Mouse (Mus musculus) limb, embryonic 15.5 days (tissue): Measurements from ENCODE around the gene Paics. TPM values are rescaled to one million over a fixed set of nuclear protein-coding genes. Genes with fewer than 3 reads are reported as not detected.

Experiments
- ATAC-seq: fragments of 200-750 bp; cut with Nextera tagmentation; 2 replicates; pipeline ENCODE4 v1.8.0; 2017; ENCODE audit warnings: low read depth, moderate TSS enrichment; ENCODE audit not compliant: insufficient number of reproducible peaks, low FRiP score, low TSS enrichment
- H3K27ac ChIP-seq: fragments of 300-500 bp; sonication (generic); 2 replicates; pipeline ENCODE4 v1.5.1; 2015; ENCODE audit warnings: moderate library complexity, mild to moderate bottlenecking, inconsistent platforms
- H3K27me3 ChIP-seq: fragments of 300-500 bp; sonication (generic); 2 replicates; pipeline ENCODE4 v1.6.1; 2015; ENCODE audit warnings: inconsistent platforms
- H3K36me3 ChIP-seq: fragments of 300-500 bp; sonication (generic); 2 replicates; pipeline ENCODE4 v1.6.1; 2015; ENCODE audit warnings: inconsistent platforms
- H3K4me1 ChIP-seq: fragments of 300-500 bp; sonication (generic); 2 replicates; pipeline ENCODE4 v1.6.1; 2015; ENCODE audit warnings: inconsistent platforms
- H3K4me2 ChIP-seq: fragments of 300-500 bp; sonication (generic); 2 replicates; pipeline ENCODE4 v1.6.1; 2015; ENCODE audit warnings: mild to moderate bottlenecking, inconsistent platforms
- H3K4me3 ChIP-seq: fragments of 300-500 bp; sonication (generic); 2 replicates; pipeline ENCODE4 v1.5.1; 2015; ENCODE audit warnings: mild to moderate bottlenecking, inconsistent platforms
- H3K9ac ChIP-seq: fragments of 300-500 bp; sonication (generic); 2 replicates; pipeline ENCODE4 v1.6.1; 2015; ENCODE audit warnings: inconsistent platforms
- H3K9me3 ChIP-seq: fragments of 300-500 bp; sonication (generic); 2 replicates; pipeline ENCODE4 v1.6.1; 2016; ENCODE audit warnings: inconsistent platforms
- WGBS: fragments of 180-500 bp; shearing (Covaris S2); methylation state at CpG from one replicate; pipeline ENCODE4 v1.1.7; 2015; 5-methylcytosine and 5-hydroxymethylcytosine counted together
- polyA plus RNA-seq: library from polyadenylated mRNA; unstranded; fragments of >200 nt; fragmentation: Nextera tagmentation; extraction: Ambion mirVana; gene quantifications from 2 replicates; pipeline ENCODE4 v1.2.1, GENCODE M21; 2015

The Paics gene
- polyA plus RNA-seq, 1 experiment from 2014 or later: 238 TPM

DNA sequence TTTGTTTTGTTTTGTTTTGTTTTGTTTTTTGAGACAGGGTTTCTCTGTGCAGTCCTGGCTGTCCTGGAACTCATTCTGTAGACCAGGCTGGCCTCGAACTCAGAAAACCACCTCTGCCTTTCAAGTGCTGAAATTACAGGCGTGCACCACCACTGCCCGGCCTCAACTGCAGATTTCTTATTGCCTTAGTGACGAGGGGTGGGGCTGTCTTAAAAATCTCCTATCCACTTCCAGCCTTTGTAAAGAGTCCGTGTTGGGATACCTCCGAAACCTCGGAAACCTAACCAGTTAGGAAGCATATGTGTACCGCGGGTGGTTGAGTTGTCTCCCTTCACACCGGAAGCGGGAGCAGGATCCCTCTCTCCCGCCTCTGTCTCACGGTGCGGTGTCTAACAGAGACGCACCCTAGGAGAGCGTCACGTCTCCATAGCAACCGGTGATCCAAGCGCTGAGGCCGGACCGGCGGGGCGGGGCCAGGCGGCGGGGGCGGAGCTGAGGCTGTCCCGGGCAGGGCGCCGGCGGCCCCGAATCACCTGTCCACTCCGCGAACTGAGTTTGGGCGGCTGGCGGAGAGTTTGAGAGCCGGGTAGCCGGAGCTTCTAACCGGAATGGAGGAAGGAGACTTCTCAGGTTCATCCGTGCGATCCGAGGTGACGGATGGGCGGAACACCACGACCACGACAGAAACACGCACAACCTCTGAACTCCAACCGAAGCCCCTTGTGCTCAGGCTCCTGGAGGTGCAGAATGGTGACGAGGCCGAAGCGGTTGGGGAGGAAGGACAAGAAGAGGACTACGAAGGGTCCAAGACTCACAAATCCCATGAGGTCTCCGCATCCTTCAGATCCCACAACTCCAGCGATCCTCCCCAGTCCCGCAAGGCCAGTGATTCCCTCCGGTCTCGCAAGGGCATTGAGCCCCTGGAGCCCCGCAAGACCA lies 64.7 kb downstream of the Paics start, which contains the start of gene Thegl:
Gene Thegl (plus strand): TSS at position 480 of the 939 bp plus-strand sequence.
- H3K27ac ChIP-seq: no peak within 1 kb of the TSS
- no peaks in the 10 kb centered on the region for H3K27me3 ChIP-seq
- no peak within 1 kb of the TSS for H3K9ac ChIP-seq
- H3K9me3 ChIP-seq: no peaks in the 10 kb centered on the region
- H3K4me3 ChIP-seq: peak within 1 kb of the TSS; percentile 53
- H3K4me1 ChIP-seq: peaks cover 8% of the 10 kb centered on the region
- WGBS: 18% methylated on average over 57 of the region's 57 CpGs
- peak; percentile 86 for ATAC-seq
- H3K4me2 ChIP-seq: peak within 1 kb of the TSS; percentile 85
- no peaks in the 10 kb centered on the region for H3K36me3 ChIP-seq

Other genes starting within 250 kb of the Paics start
- gene Aasdh, start 45.8 kb upstream of the Paics start, polyA plus RNA-seq: 15.8 and 16.4 TPM in 2 replicates
- 19.3 and 19.4 TPM in 2 replicates for gene Ppat, start 271 bp downstream of the Paics start, polyA plus RNA-seq
- 103 and 109 TPM in 2 replicates for gene Srp72, start 23.4 kb downstream of the Paics start, polyA plus RNA-seq
- 0.55 TPM in 1 of 2 replicates, not detected in the other for gene Arl9, start 52.7 kb downstream of the Paics start, polyA plus RNA-seq
- 0.16 and 0.22 TPM in 2 replicates for gene Thegl, start 64.7 kb downstream of the Paics start, polyA plus RNA-seq
- gene Hopx, start 163.8 kb downstream of the Paics start, polyA plus RNA-seq: 5.5 and 6.0 TPM in 2 replicates